Mouse (Mus musculus) embryonic stem cell, embryonic (primary cell): ENCODE data around the gene Ostm1.

Source experiments
- CTCF ChIA-PET, 4 experiments: fragments of 300-600 bp in 2 of 4; fragments of 350-600 bp in 2 of 4; sonication (Branson Sonifier 250); formaldehyde crosslinking; loops; one replicate each; lab custom pipeline; 2022; ENCODE audit warnings: inconsistent platforms in 2 of 4; lab: Charles Lee
- POLR2A ChIA-PET, 4 experiments: fragments of 300-600 bp in 2 of 4; fragments of 350-600 bp in 2 of 4; sonication (Branson Sonifier 250); formaldehyde crosslinking; loops; one replicate each; lab custom pipeline; 2022; ENCODE audit warnings: antibody characterized with exemption in 4 of 4, inconsistent platforms in 1 of 4; lab: Charles Lee

Ostm1 gene

DNA sequence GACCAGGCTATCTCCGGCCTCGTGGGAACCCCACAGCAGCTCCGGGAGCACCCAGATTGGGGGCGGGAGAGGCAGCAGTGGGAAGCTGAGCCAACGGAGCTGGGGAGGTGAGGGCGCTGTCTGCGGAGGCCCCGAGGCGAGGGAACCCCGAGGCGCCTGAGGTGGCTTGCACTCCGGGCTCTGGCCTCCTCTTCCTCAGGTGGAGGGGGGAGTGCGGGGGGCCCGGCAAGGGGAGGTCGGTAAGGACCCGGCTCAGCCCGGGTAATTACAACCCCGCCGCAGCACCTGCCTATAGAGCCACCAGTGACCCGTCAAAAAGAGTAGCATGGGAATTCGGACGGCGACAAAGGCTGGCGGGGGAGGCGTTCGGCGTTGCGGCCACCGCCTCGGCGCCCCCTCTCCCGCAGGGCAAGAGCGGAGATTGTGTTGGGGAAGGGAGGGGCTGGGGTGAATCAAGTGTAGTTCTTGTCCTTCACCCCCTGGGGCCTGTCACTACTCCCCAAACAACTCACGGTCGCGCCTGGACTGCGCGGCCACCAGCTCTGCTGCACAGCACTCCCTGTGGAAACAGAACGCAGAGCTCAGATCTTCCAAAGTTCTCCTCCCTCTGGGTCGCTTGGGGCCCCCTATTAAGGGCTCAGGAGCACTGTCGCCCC is 4.0 kb upstream of the Ostm1 start:
- CTCF ChIA-PET, result interaction anchor here (0.6 to 1.8 kb wide), 7 partner anchors 17 to 619 kb away, joined by 3 to 10 read pairs (median 4); no protein-coding TSS in a partner anchor
- POLR2A ChIA-PET, result interaction anchor here in 3 of 4 experiments (0.6 to 4.7 kb wide), 13 partner anchors 11 to 187 kb away, joined by 3 to 26 read pairs (median 4); partner anchors contain the start of gene Snx3 (in 1 of the 3)

DNA sequence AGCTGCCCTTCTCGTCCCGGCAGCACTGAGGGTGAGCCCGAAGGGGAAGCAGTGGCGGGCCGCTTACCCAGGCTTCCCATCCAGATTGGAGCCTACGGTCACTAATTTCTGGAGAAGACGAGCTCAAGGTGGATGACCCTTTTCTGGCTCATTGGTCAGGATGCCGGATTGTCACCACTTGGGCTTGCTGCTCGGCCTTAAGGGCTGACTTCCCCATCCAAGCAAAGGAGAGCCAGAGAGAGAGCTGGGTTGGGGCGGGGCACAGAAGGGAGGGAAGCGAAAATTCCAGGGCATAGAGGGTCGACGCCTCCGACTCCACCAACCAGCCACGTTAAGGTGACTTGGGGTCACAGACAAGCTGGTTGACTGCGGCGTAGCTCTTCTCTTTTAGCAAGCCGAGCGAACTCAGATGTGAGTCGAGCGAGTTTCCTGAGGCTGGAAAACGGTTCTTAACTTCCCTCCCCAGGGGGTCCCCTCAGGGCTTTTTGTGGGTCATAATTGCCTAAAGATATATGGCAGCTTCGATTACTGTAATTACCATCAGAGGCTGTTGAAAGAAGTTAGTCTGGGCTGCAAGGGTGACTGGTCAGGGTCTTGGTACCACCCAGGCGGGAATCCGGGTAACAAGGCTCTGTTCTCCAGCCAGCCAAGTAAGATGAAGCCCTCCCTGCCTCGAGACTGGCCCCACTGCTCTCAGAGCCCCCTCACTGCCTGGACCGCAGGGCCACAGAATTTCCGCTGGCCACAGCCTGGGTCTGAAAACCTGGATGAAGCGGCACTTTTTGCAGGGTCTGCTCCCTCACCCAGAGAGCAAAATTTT is 3.3 kb upstream of the Ostm1 start:
- CTCF ChIA-PET, result interaction anchor here (0.6 to 1.8 kb wide), 6 partner anchors 24 to 71 kb away, joined by 3 to 10 read pairs (median 4); no protein-coding TSS in a partner anchor
- POLR2A ChIA-PET, result interaction anchor here (0.6 to 4.7 kb wide), 18 partner anchors 10 to 195 kb away, joined by 3 to 26 read pairs (median 4); partner anchors contain the start of gene Snx3 (in 1 of the 4)

- CTCF ChIA-PET, result interaction anchor here in 3 of 4 experiments (0.7 to 1.1 kb wide), 3 partner anchors 11 to 71 kb away, joined by 3 to 5 read pairs (median 4); no protein-coding TSS in a partner anchor
- POLR2A ChIA-PET, result interaction anchor here in 3 of 4 experiments (0.6 to 4.7 kb wide), 10 partner anchors 10 to 196 kb away, joined by 3 to 26 read pairs (median 4); no protein-coding TSS in a partner anchor
Observed at GRCm38 (mm10) chr10:42580951-42581277, 2.7 kb upstream of the Ostm1 start.

DNA sequence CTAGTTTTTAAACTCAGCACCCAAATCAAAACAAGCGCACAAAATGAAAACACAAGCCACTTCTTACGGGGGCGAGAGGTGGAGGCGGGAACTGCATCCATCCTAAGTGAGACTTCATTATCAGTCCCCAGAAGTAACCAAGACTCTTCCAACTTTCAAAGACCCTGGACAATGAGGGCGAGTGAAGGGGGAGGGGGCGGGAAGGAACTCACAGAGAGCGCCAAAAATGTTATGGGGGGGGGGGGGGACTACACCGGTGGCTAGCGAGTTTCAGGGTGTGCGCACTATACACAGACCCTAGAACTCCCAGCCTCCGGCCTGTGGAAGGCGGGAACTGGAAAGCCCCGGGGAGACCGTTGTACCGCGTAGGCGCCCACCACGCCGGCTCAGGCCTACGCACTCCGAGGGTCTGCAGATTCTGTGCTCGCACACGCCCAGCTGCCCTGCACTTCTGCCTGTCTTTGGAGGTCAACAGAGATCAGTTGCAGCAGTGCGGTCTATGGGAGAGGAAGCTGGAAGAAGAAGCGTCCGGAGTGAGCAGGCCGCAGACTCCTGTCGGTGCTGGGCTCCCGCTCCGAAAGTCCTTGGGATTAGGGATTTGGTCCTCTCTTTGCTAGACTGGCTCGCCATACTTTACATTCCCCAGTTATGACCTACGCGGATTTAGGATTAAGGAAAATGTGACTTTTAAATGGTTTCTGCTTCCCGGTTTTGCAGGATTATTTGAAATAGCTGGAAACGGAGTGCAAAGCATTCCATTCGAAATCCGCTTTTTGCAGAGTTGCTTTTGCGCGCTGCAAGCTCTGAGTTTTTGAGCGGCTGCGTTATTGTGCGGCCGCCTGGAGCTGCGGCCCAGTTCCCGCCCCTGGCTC is 1.7 kb upstream of the Ostm1 start:
- ChIA-PET CTCF (interaction anchor here in 2 of 4 experiments (0.6 to 0.7 kb wide), 2 partner anchors 10 to 274 kb away, joined by 5 to 11 read pairs; no protein-coding TSS in a partner anchor), POLR2A (interaction anchor here in 3 of 4 experiments (0.6 to 4.7 kb wide), 7 partner anchors 10 to 236 kb away, joined by 3 to 26 read pairs (median 3); no protein-coding TSS in a partner anchor)

GRCm38 (mm10) chr10:42582566-42583110 is 984 bp upstream of the Ostm1 start:
- ChIA-PET POLR2A (interaction anchor here in 3 of 4 experiments (0.6 to 2.6 kb wide), 9 partner anchors 9 to 237 kb away, joined by 3 to 19 read pairs (median 3); no protein-coding TSS in a partner anchor), CTCF (interaction anchor here in 1 of 4 experiments (0.6 to 0.7 kb wide), 2 partner anchors 275 to 295 kb away, joined by 3 to 11 read pairs; no protein-coding TSS in a partner anchor)

- ChIA-PET CTCF (interaction anchor here in 3 of 4 experiments (0.5 to 1.4 kb wide), 7 partner anchors 10 to 1149 kb away, joined by 3 to 12 read pairs (median 3); no protein-coding TSS in a partner anchor), POLR2A (interaction anchor here (0.5 to 2.6 kb wide), 25 partner anchors 9 to 1065 kb away, joined by 3 to 19 read pairs (median 3); partner anchors contain the start of genes Snx3 (in 2 of the 4) and Cd164 (in 1 of the 4))
Observed at GRCm38 (mm10) chr10:42583902-42584435, 347 bp downstream of the Ostm1 start.

DNA sequence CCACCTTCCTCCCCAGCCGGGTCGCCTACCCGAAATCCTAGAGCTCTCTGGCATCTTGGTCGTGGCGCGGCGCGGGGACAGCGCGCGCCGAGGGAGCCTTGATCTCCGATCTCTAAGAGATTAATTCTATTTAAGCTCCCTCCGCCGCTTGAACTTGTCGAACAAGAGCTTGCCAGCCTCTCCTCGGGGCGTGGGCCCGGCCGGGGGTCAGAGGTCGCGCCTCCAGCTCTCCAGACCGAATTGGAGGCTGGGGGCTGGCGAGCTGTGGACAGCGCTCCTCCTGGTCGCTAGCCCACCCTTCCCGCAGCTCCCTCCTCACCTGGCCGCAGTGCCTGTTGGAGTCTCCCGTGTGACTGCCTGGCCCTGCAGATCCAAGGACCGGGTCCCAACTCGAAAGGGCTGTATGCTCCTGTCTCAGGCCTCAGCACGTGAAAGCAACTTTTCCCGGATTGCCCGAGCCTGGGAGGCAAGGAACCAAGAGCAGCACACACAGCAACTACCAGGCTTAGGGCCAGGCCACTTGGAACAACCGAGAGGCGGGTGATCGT is 888 bp downstream of the Ostm1 start:
- CTCF ChIA-PET, result interaction anchor here in 3 of 4 experiments (0.5 to 1.4 kb wide), 6 partner anchors 12 to 1149 kb away, joined by 3 to 12 read pairs (median 3); no protein-coding TSS in a partner anchor
- POLR2A ChIA-PET, result interaction anchor here in 3 of 4 experiments (0.5 to 2.6 kb wide), 18 partner anchors 10 to 1065 kb away, joined by 3 to 19 read pairs (median 3); partner anchors contain the start of genes Cd164 (in 1 of the 3) and Snx3 (in 1 of the 3)

DNA sequence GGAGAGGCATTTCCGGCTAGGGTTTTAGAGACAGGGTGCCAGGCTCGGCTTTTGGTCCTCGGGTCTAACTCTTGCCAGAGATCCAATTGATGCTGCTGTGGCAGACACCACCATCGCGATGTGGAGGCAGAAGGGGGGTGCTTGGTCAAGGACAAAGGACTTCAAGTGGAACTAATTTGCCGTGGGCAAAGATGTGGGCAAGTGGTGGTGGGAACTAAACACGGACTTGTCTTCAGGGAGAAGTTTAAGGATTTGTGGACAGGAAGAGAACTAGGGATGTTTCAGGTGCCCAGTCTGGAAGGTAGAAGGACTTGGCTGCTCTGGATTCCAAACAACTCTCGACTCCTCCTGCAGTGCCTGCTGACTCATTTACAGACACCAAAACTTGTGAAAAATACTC is 1.5 kb downstream of the Ostm1 start:
- ChIA-PET POLR2A (interaction anchor here in 2 of 4 experiments (1.1 to 2.6 kb wide), 5 partner anchors 11 to 121 kb away, joined by 3 to 19 read pairs (median 4); no protein-coding TSS in a partner anchor), CTCF (interaction anchor here in 2 of 4 experiments (1.0 to 1.6 kb wide), 3 partner anchors 13 to 277 kb away, joined by 3 to 5 read pairs (median 3); no protein-coding TSS in a partner anchor)

- ChIA-PET CTCF (interaction anchor here in 1 of 4 experiments (1.6 kb wide), 1 partner anchor 277 kb away, joined by 5 read pairs; no protein-coding TSS in a partner anchor), POLR2A (no interaction called here)
Observed at GRCm38 (mm10) chr10:42585596-42586305, 2.1 kb downstream of the Ostm1 start.

DNA sequence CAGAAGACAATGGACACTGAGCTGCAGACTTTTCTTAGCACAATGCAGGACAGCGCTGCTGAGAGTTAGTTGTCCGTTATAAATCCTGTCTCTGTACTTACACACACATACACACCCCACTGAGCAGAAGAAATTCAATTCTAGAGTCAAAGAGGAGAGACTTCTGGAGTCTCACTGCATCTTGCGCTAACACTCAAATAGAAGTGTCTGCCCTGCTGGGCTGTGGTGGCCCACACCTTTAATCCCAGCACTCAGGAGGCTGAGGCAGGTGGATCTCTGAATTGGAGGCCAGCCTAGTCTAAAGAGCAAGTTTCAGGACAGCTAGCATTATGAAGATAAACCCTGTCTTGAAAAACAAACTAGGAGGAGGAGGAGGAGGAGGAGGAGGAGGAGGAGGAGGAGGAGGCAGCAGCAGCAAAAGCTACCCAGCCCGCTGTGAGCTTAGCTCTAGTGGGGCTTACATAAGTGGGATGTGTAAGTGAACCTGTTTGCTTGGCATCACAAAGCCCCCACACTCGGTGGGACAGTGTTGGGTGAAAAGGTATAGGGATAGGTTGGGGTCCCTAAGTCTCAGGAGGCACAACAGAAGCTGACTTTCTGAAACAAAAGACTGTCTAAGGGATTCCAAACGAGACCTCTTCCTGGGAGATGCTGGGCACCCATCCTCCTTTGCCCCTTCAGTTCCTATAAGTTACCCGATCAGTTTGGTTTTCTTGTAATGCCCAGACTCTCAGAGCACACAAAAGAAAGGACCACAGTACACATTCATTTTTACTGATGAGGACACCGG is 4.5 kb downstream of the Ostm1 start:
- ChIA-PET CTCF (interaction anchor here in 1 of 4 experiments (0.6 kb wide), 1 partner anchor 12 kb away, joined by 7 read pairs; no protein-coding TSS in a partner anchor), POLR2A (interaction anchor here in 2 of 4 experiments (1.0 to 1.1 kb wide), 3 partner anchors 13 to 281 kb away, joined by 3 read pairs; no protein-coding TSS in a partner anchor)

GRCm38 (mm10) chr10:42589505-42589904 is 5.9 kb downstream of the Ostm1 start:
- ChIA-PET CTCF (interaction anchor here in 1 of 4 experiments (0.6 kb wide), 1 partner anchor 44 kb away, joined by 3 read pairs; no protein-coding TSS in a partner anchor), POLR2A (interaction anchor here in 1 of 4 experiments (0.9 to 1.8 kb wide), 3 partner anchors 9 to 125 kb away, joined by 4 to 9 read pairs (median 4); no protein-coding TSS in a partner anchor)

DNA sequence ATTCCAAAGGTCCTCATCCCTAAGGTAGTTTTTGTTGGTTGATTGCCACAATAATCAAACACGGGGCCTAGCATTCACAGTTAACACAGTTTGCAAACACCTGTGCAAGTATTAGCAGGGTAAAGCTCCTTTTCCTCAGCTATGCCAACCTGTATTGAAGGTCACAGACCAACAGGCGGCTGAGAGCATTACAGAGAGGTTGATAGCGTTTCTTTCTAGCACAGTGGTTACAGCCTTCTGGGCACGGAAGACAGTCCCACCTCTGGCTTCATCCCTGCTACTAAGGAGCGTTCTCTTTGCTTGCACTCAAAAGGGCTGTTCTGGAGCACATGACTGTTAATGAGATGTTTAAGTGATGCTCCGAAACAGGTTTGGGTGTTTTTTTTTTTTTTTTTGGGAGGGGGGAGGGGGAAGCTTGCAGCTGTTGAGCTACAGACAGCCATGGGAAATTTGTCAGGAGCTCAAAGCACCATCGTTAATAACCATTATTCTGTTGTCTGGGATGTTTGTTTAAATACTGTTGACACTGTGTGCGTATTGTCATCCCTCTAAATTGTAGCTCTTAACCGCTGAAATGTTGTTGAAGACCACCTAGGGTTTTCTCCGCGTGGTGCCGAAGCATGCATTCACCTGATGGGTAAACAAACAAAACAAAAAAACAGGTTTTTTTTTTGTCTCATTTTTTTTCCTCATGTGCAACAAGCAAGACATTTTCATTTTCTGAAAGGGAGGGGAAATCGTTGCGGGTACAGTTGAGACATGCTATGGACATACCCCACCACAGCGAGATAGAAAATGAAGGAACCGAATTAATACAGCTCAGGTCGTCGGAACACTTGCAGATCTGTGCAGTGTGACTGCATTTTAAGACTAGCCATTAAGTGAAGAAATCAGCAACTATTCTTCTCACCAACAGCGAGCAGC is 6.9 kb downstream of the Ostm1 start:
- CTCF ChIA-PET, result interaction anchor here in 1 of 4 experiments (0.7 kb wide), 1 partner anchor 43 kb away, joined by 3 read pairs; no protein-coding TSS in a partner anchor
- POLR2A ChIA-PET, result interaction anchor here in 3 of 4 experiments (0.6 to 1.8 kb wide), 11 partner anchors 8 to 313 kb away, joined by 3 to 9 read pairs (median 4); no protein-coding TSS in a partner anchor
